Mouse (Mus musculus): ENCODE results near the gene Ehmt2.

The Ehmt2 gene

GRCm38 (mm10) chr17:34898160-34898586, at the start of gene Ehmt2, which contains the start of gene C2:
TSS of gene Ehmt2 (plus strand) at chr17:34898469.
TSS of gene C2 (minus strand) at chr17:34898265.
- peak; percentile 85 for DNase-seq

GRCm38 (mm10) chr17:34849722-34850516, 48.4 kb upstream of the Ehmt2 start, which contains the start of the genes Skiv2l and Nelfe:
TSS of gene Skiv2l (minus strand) at chr17:34850210.
TSS of gene Nelfe (plus strand) at chr17:34850391.
- DNase-seq = peak; percentile 99

- no peak for DNase-seq
These were observed 47.6 kb upstream of the Ehmt2 start for GRCm38 (mm10) chr17:34850517-34851125.

- DNase-seq = no peak
These were observed 44.8 kb upstream of the Ehmt2 start for GRCm38 (mm10) chr17:34853511-34853910.

- no peak for DNase-seq
These were observed 43.5 kb upstream of the Ehmt2 start for GRCm38 (mm10) chr17:34854761-34855160.

GRCm38 (mm10) chr17:34855825-34856224, 42.4 kb upstream of the Ehmt2 start:
- DNase-seq = peak; percentile 63

GRCm38 (mm10) chr17:34858670-34859069, 39.6 kb upstream of the Ehmt2 start:
- DNase-seq = no peak

GRCm38 (mm10) chr17:34860514-34860913, 37.8 kb upstream of the Ehmt2 start:
- DNase-seq = no peak

- peak; percentile 34 for DNase-seq
These were observed 36.4 kb upstream of the Ehmt2 start for GRCm38 (mm10) chr17:34861704-34862415.

- no peak for DNase-seq
These were observed 35.7 kb upstream of the Ehmt2 start, which contains the start of gene Cfb for GRCm38 (mm10) chr17:34862416-34863081. TSS of gene Cfb (minus strand) at chr17:34862518.

- DNase-seq = no peak
These were observed 32.3 kb upstream of the Ehmt2 start for GRCm38 (mm10) chr17:34865981-34866380.

GRCm38 (mm10) chr17:34874321-34874720, 23.9 kb upstream of the Ehmt2 start:
- no peak for DNase-seq

GRCm38 (mm10) chr17:34879336-34879879, 18.9 kb upstream of the Ehmt2 start, which contains the start of gene Zbtb12:
TSS of gene Zbtb12 (plus strand) at chr17:34879483.
- no peak for DNase-seq

GRCm38 (mm10) chr17:34881166-34881565, 17.1 kb upstream of the Ehmt2 start:
- DNase-seq = no peak

- no peak for DNase-seq
These were observed 16.5 kb upstream of the Ehmt2 start, which contains the start of gene Gm20547 for GRCm38 (mm10) chr17:34881683-34882310. TSS of gene Gm20547 (minus strand) at chr17:34882042.

- no peak for DNase-seq
These were observed 14.9 kb upstream of the Ehmt2 start for GRCm38 (mm10) chr17:34883332-34883731.

GRCm38 (mm10) chr17:34884704-34885103, 13.6 kb upstream of the Ehmt2 start:
- no peak for DNase-seq

- DNase-seq = no peak
These were observed 12.7 kb upstream of the Ehmt2 start for GRCm38 (mm10) chr17:34885615-34886014.

- no peak for DNase-seq
These were observed 10.3 kb upstream of the Ehmt2 start for GRCm38 (mm10) chr17:34887942-34888341.

- no peak for DNase-seq
These were observed 8.1 kb upstream of the Ehmt2 start for GRCm38 (mm10) chr17:34890074-34890743.

- no peak for DNase-seq
These were observed 6.9 kb upstream of the Ehmt2 start for GRCm38 (mm10) chr17:34891377-34891776.

Measured in lung, postnatal 10 days (tissue).